In the genomic region with DNA sequence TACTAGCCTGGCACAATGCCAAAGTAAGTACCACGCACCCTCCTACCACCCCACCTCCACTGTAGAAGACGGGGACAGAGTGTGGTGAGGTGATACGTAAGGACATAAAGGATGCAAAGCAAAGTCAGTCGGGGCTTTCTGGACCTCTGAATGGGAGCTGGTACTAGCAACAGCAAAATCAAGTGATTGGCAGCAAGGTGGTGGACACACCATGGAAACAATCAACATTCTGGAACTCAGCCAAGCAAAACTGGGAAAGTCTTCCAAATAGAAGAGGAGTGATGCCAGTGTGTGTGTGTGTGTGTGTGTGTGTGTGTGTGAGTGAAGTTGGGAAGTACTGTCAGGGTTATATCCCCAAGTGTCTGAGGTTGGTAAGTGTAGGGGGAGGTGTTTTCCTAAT, we compare ENCODE assay signal across 10 mouse cellular contexts. TPM values are rescaled to one million over a fixed set of nuclear protein-coding genes. Genes with fewer than 3 reads are reported as not detected.
DNase-seq lines count a peak whose midpoint lies in the region; ATAC-seq and TF ChIP-seq lines count a peak whose summit lies in the region.
"Had no signal": no experiment of that assay in that cellular context is flagged by ENCODE, and none has a peak within 500 bp of the region (broad histone marks: within the 10 kb centered on the region; RNA-seq: fewer than 3 reads in every experiment).

No protein-coding gene starts in this region.

- H3K9ac ChIP-seq in liver, adult 2 months (ENCODE audit: low read depth, low read length): no peak overlapping the region
- H3K9ac ChIP-seq in liver, embryonic 12.5 days: no peak overlapping the region
- H3K9ac ChIP-seq: limb, embryonic 13.5 days had no signal

- no peak overlapping the region for H3K4me2 ChIP-seq in liver, embryonic 12.5 days
- H3K4me2 ChIP-seq: limb, embryonic 13.5 days had no signal

- no peak for TF ChIP-seq POLR2A in liver, adult 2 months (IDR thresholded peaks at IDR 0.05; ENCODE audit: extremely low read depth, insufficient read depth, low read length)

- ATAC-seq in liver, embryonic 12.5 days: no peak

- peak; percentile 36 to 40 for DNase-seq in heart, adult 18-20 months
- DNase-seq in heart, embryonic 10.5 days (ENCODE audit: low spot score): no peak
- peak; percentile 32 for DNase-seq in liver, adult 2 months (ENCODE audit: extremely low read depth, low read depth, low spot score)
- peak; percentile 65 for DNase-seq in adipocyte (ENCODE audit: low spot score)
- DNase-seq in heart, postnatal 10 days: peak; percentile 56 to 58
- no peak for DNase-seq in natural killer cell, adult 2 months (ENCODE audit: low spot score in 2 of 2)
- DNase-seq in thymus, postnatal 25 days: no peak
- DNase-seq: right cerebral cortex, postnatal 14 days had no signal

- 79% methylated on average over 4 of the region's 4 CpGs for WGBS in heart, embryonic 10.5 days
- WGBS in liver, adult 2 months: 91% methylated on average over 4 of the region's 4 CpGs
- WGBS in liver, embryonic 12.5 days (ENCODE audit: insufficient replicate concordance): 77% methylated on average over 4 of the region's 4 CpGs

- intact Hi-C loops in heart, postnatal 10 days (cut with DNase I): no loop called here

- no peaks in the 10 kb centered on the region for H3K27me3 ChIP-seq in heart, embryonic 10.5 days (ENCODE audit: insufficient read depth, poor library complexity, severe bottlenecking)
- no peaks in the 10 kb centered on the region for H3K27me3 ChIP-seq in liver, adult 2 months (ENCODE audit: control insufficient read depth, insufficient read depth, low read length)
- no peaks in the 10 kb centered on the region for H3K27me3 ChIP-seq in liver, embryonic 12.5 days (replicated peaks)
- H3K27me3 ChIP-seq: limb, embryonic 13.5 days had no signal

- no peak overlapping the region for H3K27ac ChIP-seq in heart, embryonic 10.5 days
- no peak overlapping the region for H3K27ac ChIP-seq in liver, adult 2 months (replicated peaks; ENCODE audit: insufficient read depth, low read depth, low read length)
- no peak overlapping the region for H3K27ac ChIP-seq in liver, embryonic 12.5 days
- H3K27ac ChIP-seq: limb, embryonic 13.5 days had no signal

- no peak overlapping the region for H3K4me3 ChIP-seq in heart, embryonic 10.5 days
- H3K4me3 ChIP-seq in liver, adult 2 months (ENCODE audit: insufficient read depth, low read depth, low read length): no peak overlapping the region
- H3K4me3 ChIP-seq in liver, embryonic 12.5 days: no peak overlapping the region
- H3K4me3 ChIP-seq: limb, embryonic 13.5 days had no signal

- H3K4me1 ChIP-seq in heart, embryonic 10.5 days: peaks cover 13% of the 10 kb centered on the region
- H3K4me1 ChIP-seq in liver, adult 2 months (ENCODE audit: control insufficient read depth, insufficient read depth, low read length): no peaks in the 10 kb centered on the region
- H3K4me1 ChIP-seq in liver, embryonic 12.5 days: no peaks in the 10 kb centered on the region

- no peaks in the 10 kb centered on the region for H3K79me2 ChIP-seq in liver, adult 2 months (ENCODE audit: control insufficient read depth, insufficient read depth, low read length)

- no peak for TF ChIP-seq CTCF in liver, adult 2 months (IDR thresholded peaks at IDR 0.05; ENCODE audit: low read depth, low read length)

- H3K9me3 ChIP-seq in heart, embryonic 10.5 days: no peaks in the 10 kb centered on the region
- no peaks in the 10 kb centered on the region for H3K9me3 ChIP-seq in liver, embryonic 12.5 days (replicated peaks)
- H3K9me3 ChIP-seq: limb, embryonic 13.5 days had no signal

- H3K36me3 ChIP-seq in heart, embryonic 10.5 days: peaks cover 80% of the 10 kb centered on the region
- peaks cover 6% of the 10 kb centered on the region; the same call in 1 of the 2 replicates for H3K36me3 ChIP-seq in liver, adult 2 months (ENCODE audit: control insufficient read depth, insufficient read depth, low read length)
- peaks cover 48% of the 10 kb centered on the region for H3K36me3 ChIP-seq in liver, embryonic 12.5 days

RNA-seq across cellular contexts. Expression of a gene that starts 7.7 kb away (rescaled TPM):
- total RNA-seq in heart, adult 18-20 months (2021): 10 to 100 TPM; 13.8 to 14.1 TPM
- 11.9 and 12.7 TPM in 2 replicates for polyA plus RNA-seq in heart, embryonic 10.5 days (2016; fragmentation: Nextera tagmentation; extraction: Ambion mirVana)
- 1.8 and 3.3 TPM in 2 replicates for total RNA-seq in liver, adult 2 months (2014; rRNA removed)
- 1.8 and 1.9 TPM in 2 replicates for polyA plus RNA-seq in liver, adult 2 months (2012; rRNA removed)
- 2.8 and 3.2 TPM in 2 replicates for polyA plus RNA-seq in liver, embryonic 12.5 days (2016; fragmentation: Nextera tagmentation; extraction: Ambion mirVana)
- total RNA-seq in heart, postnatal 10 days (2021): 10 to 100 TPM; 19.5 to 23.4 TPM

RNA-seq across cellular contexts. Expression of a gene that starts 23.1 kb away (rescaled TPM):
- 1 to 10 TPM; 8.5 to 8.8 TPM for total RNA-seq in heart, adult 18-20 months (2021)
- 35.6 and 44.5 TPM in 2 replicates for polyA plus RNA-seq in heart, embryonic 10.5 days (2016; fragmentation: Nextera tagmentation; extraction: Ambion mirVana)
- total RNA-seq in liver, adult 2 months (2014; rRNA removed): 12.5 and 12.6 TPM in 2 replicates
- polyA plus RNA-seq in liver, adult 2 months (2012; rRNA removed): 8.1 and 11.8 TPM in 2 replicates
- 29.7 and 30.4 TPM in 2 replicates for polyA plus RNA-seq in liver, embryonic 12.5 days (2016; fragmentation: Nextera tagmentation; extraction: Ambion mirVana)
- total RNA-seq in heart, postnatal 10 days (2021): 10 to 100 TPM; 13.9 to 15.6 TPM

Comparison
In these comparisons a context has a peak if more than half of its experiments do, and no peak if none do; other contexts are left out.
1. DNase-seq: peak in heart, adult 18-20 months (2 of 2), liver, adult 2 months (single experiment), adipocyte (single experiment) and heart, postnatal 10 days (2 of 2); none in heart, embryonic 10.5 days (single experiment), natural killer cell, adult 2 months (0 of 2) and thymus, postnatal 25 days (single experiment).